Mouse (Mus musculus) gonadal fat pad, adult 2 months (tissue): ENCODE results near the gene Gm28048. TPM values are rescaled to one million over a fixed set of nuclear protein-coding genes. Genes with fewer than 3 reads are reported as not detected.

ENCODE experiments used
- DNase-seq: peaks from one replicate; pipeline ENCODE4 v3.0.0-alpha.2; 2012; ENCODE audit warnings: low read depth
- polyA plus RNA-seq: library from polyadenylated mRNA; depleted of rRNA; stranded (reverse); fragments of >200 nt; gene quantifications from 2 replicates; pipeline ENCODE4 v1.2.3, GENCODE M21; 2012

Gm28048 gene
- polyA plus RNA-seq, 1 experiment, result 0.49 TPM

DNA sequence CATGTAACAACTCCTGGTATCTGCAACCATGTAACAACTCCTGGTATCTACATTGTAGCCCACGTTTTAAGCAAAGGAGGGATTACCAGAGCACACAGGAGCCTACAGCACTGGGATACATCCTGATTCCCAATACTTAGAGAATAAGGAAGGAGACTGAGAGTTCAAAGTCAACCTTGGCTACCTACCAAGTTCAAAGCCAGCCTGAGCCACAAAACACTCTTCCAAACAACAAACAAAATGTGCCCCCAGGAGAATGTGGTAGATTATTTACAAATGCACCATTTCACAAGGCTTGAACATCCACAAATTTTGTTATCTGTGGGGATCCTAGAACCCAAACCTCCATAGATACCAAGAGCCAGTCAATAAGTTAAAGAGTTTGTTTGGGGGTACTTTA lies 143.5 kb downstream of the Gm28048 start:
- no peak for DNase-seq

DNA sequence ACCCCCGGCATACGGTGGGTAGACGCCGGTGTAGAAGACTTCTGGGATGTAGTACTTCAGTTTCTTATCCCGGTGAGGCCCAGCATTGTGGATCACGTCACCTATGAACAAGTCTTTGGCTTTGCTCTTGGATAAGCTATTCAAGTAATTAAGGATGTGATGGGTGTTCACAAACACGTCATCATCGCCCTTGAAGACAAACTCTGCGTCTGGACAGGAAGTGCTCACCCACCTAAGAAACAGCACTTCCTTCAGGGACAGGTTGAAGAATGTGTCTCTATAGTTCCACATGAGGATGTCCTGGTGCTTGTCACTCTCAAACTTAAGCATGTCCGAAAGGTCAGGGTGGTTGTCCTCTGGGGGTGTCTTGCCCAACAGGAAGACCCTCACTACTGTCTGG lies 145.6 kb downstream of the Gm28048 start:
- DNase-seq, result no peak

GRCm38 (mm10) chr11:22832600-22832999 lies 149.3 kb downstream of the Gm28048 start:
- no peak for DNase-seq

GRCm38 (mm10) chr11:22831916-22832315 lies 150.0 kb downstream of the Gm28048 start:
- DNase-seq, result no peak

- no peak for DNase-seq
These were observed 151.2 kb downstream of the Gm28048 start for GRCm38 (mm10) chr11:22830684-22831083.

GRCm38 (mm10) chr11:22830179-22830611 lies 151.7 kb downstream of the Gm28048 start:
- DNase-seq, result no peak

GRCm38 (mm10) chr11:22828988-22829632 lies 152.8 kb downstream of the Gm28048 start:
- DNase-seq, result no peak

DNA sequence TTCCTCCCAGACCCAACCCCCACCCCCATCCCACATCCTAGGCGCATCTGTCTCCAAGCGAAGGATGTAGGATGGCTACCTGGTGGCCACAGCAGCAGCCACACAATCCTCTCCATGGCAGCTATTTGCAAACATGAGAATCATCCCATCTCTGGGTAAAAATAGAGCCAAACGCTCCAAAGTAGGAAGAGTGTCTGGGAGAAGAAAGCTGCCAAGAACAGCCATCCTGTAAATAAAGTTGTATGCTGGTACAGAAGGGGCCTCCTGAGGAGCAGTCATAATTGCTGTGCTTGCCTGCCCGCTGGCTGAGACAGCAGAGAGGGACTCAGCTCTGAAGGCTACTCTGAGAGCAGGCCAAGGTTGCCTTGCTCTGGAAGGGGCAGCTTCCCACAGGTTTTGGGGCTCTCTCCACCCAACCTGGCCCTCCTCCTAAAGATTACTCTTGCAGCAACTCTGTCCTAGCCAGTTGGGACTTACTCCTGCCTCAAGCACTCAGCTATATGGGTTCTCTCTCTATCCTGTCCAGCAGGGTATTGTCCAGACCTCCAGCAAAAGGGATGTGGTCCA lies 154.3 kb downstream of the Gm28048 start:
- no peak for DNase-seq

- DNase-seq, result no peak
These were observed 155.2 kb downstream of the Gm28048 start for GRCm38 (mm10) chr11:22826665-22827064.

DNA sequence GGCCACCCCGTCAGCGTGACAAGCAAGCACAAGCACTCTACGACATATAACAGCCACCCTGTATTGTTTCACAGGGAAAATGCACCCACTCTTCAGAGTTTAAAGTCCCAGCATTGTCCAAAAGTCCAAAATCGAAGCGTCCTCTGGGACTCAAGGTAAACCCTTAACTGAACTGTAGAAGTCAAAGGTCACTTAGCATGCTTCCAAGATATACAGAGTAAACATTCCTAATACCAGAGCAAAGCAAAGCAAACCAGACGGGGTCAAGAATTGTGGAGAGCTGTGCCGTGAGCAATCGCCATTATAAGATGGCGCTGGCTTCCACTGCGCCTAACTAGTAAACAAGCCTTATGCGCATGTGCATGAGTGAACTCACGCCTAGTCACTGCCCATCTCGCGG lies 155.8 kb downstream of the Gm28048 start:
- DNase-seq, result no peak

DNA sequence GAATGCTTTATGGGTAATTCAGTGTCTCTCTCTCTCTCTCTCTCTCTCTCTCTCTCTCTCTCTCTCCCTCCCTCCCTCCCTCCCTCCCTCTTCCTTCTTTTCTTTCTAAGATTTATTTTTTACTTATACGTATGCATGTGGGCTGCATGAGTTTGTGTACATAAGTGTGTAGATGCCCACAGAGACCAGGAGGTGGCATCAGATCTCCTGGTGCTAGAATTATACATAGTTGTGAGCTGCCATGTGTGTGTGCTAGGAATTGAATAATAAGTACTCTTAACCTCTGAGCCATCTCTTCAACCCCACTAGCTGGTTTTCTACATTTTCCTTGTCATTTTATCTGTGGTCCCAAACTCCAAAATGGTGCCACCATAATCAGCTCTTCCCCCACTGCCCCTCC lies 156.3 kb downstream of the Gm28048 start:
- no peak for DNase-seq

DNA sequence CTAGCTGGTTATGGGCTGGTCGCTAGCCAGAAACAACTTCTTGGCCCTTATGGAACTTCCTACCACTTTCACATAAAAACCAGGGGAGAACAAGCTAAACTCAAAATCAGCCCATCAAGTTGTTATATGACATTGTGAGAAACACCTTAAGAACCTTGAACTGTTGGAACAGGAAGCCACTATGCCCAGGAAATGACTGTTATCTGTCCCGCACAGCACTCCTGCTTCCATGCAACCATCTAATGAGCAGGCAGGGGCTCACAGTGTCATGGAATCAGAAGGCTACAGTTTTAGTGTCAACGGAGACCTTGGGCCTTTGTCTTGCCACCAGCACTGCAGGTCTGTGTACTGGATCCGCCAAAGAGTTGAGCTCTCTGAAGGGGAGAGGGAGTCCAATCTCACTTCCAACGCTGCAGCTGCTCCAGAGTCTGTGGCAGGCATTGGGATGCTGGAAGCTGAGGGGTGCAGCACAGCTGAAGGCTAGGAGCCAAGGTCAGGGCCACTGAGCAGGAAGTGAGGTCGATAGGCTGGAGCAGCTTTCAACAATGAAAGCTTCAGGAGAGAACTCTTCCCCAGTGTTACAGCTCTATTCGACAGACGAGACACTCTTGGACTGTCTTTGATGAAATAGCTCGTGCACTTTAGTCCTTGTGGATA lies 157.7 kb downstream of the Gm28048 start:
- DNase-seq, result no peak

DNA sequence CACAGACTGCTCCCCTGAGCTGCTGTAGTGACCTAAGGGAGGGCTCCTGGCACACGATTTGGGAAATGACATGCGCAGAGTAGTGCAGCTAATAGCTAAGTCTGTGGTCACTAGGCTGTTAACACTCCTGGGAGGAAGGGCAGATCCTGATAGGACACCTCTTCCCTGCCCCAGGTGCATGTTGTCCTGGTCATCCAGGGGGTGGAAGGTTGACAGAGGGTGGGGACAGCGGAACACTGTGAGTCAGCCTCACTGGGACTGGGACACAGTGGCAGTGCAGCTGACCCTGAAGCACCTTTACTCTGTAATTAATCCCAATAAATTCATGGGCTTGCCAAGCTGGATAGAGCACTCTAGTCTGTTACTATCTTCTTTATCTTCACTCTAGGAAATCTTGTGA lies 160.6 kb downstream of the Gm28048 start:
- no peak for DNase-seq

- no peak for DNase-seq
These were observed 163.5 kb downstream of the Gm28048 start for GRCm38 (mm10) chr11:22818371-22818770.

DNA sequence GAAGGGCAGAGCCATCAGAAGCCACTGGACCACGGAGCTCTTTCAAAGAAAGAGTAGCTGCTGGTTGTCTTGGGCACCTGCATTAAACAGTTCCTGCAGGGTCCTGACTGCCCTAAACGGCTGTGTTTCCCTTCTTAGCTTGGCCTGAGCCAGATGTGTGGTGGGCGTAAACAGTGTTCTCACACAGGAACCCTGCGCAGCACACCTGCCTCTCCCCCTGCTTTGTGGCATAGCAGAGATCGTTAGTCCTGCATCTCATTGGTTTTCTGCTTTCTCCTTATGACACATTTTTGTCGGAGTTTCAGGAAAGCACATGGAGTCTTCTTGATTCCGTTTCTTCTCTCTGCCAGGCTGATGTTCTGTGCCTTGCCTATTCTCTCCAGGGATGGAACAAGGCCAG lies 166.0 kb downstream of the Gm28048 start:
- DNase-seq, result no peak

DNA sequence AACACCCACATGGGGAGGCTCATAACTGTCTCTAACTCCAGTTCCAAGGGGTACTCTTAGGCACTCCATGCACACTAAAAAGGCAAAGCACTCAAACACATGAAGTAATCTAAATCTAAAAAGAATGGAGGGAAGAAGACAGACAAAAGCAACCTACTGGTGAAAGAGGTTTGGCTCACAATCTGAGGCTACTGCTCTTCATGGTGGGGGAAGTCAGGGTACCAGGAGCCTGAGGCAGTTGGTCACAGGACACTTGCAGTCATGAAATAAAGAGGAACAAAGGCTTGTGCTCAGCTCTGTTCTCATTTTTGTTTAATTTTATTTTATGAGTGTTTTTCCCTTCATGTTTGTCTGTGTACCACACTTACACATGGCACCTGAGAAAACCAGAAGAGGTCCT lies 166.7 kb downstream of the Gm28048 start:
- DNase-seq, result no peak

GRCm38 (mm10) chr11:22813921-22814704 lies 167.8 kb downstream of the Gm28048 start:
- no peak for DNase-seq

DNA sequence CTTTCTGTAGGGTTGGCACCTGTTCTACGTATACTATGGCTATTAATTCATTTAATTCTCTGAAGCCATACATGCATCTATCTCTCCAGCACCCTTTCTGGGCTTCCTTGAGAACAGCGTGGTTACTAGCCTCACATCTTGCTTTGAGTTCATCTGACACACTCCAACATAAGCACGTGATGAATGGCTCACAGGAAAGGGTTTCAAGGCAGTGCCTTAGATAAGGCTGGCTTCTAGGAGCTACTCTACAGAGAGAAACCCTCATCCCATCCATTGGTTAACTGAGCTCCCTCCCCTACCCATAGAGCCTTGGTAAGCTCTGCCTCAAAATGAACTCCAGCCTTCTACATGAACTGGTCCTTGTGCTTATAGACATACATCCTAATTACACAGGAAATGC lies 168.5 kb downstream of the Gm28048 start:
- no peak for DNase-seq

- no peak for DNase-seq
These were observed 170.5 kb downstream of the Gm28048 start for GRCm38 (mm10) chr11:22811413-22811812.

- DNase-seq, result no peak
These were observed 172.3 kb downstream of the Gm28048 start for GRCm38 (mm10) chr11:22809465-22810096.

DNA sequence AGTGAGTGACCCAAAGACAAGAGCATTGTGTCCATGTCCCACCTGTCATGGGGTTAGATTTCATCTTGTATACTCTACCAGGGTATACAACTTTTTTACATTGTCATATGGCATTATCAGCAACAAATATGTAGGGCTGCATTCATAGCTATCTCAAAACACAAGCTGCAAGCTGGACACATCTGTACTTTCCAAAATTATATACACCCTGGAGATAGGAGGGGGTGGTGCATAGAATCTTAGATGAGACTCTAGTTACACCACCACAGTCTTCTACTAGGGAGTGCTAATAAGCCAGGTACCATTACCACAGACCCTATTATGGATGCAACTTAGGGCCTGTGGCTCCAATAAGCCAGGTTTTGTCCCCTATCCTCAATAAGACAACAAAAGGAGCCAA lies 173.8 kb downstream of the Gm28048 start:
- no peak for DNase-seq

- no peak for DNase-seq
These were observed 176.7 kb downstream of the Gm28048 start for GRCm38 (mm10) chr11:22805171-22805570.
